Mouse (Mus musculus) embryonic facial prominence, embryonic 10.5 days (tissue): ENCODE data around the gene Cep57l1. TPM values are rescaled to one million over a fixed set of nuclear protein-coding genes. Genes with fewer than 3 reads are reported as not detected.

ENCODE experiments used
- DNase-seq: peaks from one replicate; pipeline ENCODE4 v3.0.0-alpha.2; 2017; ENCODE audit warnings: low spot score
- H3K27ac ChIP-seq: fragments of 300-500 bp; sonication (generic); replicated peaks from 2 replicates; pipeline ENCODE4 v1.5.1; 2016; ENCODE audit warnings: mild to moderate bottlenecking
- H3K27me3 ChIP-seq: fragments of 300-500 bp; sonication (generic); replicated peaks from 2 replicates; pipeline ENCODE4 v1.6.1; 2016; ENCODE audit warnings: low read depth, mild to moderate bottlenecking; ENCODE audit not compliant: poor library complexity, severe bottlenecking
- H3K36me3 ChIP-seq: fragments of 300-500 bp; sonication (generic); replicated peaks from 2 replicates; pipeline ENCODE4 v1.6.1; 2016; ENCODE audit warnings: mild to moderate bottlenecking, moderate library complexity
- H3K4me1 ChIP-seq: fragments of 300-500 bp; sonication (generic); 2 replicates; pipeline ENCODE4 v1.6.1; 2016
- H3K4me3 ChIP-seq: fragments of 300-500 bp; sonication (generic); 2 replicates; pipeline ENCODE4 v1.5.1; 2016; ENCODE audit warnings: mild to moderate bottlenecking, moderate library complexity
- H3K9me3 ChIP-seq: fragments of 300-500 bp; sonication (generic); 2 replicates; pipeline ENCODE4 v1.6.1; 2016; ENCODE audit warnings: mild to moderate bottlenecking
- WGBS: fragments of 180-500 bp; shearing (Covaris S2); methylation state at CpG from one replicate; pipeline ENCODE4 v1.1.7; 2016; 5-methylcytosine and 5-hydroxymethylcytosine counted together
- polyA plus RNA-seq: library from polyadenylated mRNA; unstranded; fragments of >200 nt; fragmentation: Nextera tagmentation; extraction: Ambion mirVana; gene quantifications from 2 replicates; pipeline ENCODE4 v1.2.1, GENCODE M21; 2016

The Cep57l1 gene
- polyA plus RNA-seq, 1 experiment from 2014 or later = 24.1 TPM

DNA sequence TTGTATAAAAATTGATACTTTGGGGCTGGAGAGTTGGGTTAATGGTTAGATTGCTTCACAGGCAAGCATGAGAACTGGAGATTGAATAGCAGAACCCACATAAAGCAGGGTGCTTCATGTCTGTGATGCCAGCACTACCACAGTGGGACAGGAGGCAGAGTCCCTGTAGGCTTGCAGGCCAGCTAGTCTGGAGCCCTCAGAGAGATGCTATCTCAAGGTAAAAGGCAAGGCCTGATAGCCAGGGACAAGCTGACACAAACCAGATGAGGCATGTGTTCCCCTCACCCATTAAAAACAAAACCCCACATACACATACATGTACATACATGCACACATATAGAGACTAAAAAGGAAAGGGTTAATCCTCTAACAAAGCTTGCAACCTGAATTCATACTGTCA, 51.6 kb downstream of the Cep57l1 start:
- no peaks in the 10 kb centered on the region for H3K27me3 ChIP-seq
- no peaks in the 10 kb centered on the region for H3K36me3 ChIP-seq
- H3K27ac ChIP-seq = no peak overlapping the region
- no peaks in the 10 kb centered on the region for H3K9me3 ChIP-seq
- no peak overlapping the region for H3K4me3 ChIP-seq
- peaks cover 10% of the 10 kb centered on the region for H3K4me1 ChIP-seq
- DNase-seq = no peak

DNA sequence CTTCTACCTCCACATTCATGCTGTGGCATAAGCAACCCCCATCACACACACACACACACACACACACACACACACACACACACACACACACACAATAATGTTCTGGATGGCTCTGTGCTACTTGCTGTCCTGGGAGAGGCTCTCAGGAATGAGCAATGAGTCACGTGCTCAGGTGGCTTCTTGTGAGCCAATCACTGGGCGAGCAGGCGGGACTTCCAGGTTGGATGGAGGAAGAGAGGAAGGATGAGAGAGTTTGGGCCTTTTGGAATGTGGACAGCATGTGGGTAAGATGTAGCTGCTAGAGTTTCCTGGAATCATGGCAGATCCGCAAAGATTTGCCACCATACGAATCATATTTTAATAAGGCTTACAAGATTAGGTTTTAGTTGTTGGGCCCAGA, 52.4 kb downstream of the Cep57l1 start:
- H3K27me3 ChIP-seq = no peaks in the 10 kb centered on the region
- peaks cover 10% of the 10 kb centered on the region for H3K4me1 ChIP-seq
- H3K27ac ChIP-seq = no peak overlapping the region
- no peaks in the 10 kb centered on the region for H3K36me3 ChIP-seq
- DNase-seq = no peak
- no peak overlapping the region for H3K4me3 ChIP-seq
- WGBS = 96% methylated on average over 5 of the region's 5 CpGs
- H3K9me3 ChIP-seq = no peaks in the 10 kb centered on the region

DNA sequence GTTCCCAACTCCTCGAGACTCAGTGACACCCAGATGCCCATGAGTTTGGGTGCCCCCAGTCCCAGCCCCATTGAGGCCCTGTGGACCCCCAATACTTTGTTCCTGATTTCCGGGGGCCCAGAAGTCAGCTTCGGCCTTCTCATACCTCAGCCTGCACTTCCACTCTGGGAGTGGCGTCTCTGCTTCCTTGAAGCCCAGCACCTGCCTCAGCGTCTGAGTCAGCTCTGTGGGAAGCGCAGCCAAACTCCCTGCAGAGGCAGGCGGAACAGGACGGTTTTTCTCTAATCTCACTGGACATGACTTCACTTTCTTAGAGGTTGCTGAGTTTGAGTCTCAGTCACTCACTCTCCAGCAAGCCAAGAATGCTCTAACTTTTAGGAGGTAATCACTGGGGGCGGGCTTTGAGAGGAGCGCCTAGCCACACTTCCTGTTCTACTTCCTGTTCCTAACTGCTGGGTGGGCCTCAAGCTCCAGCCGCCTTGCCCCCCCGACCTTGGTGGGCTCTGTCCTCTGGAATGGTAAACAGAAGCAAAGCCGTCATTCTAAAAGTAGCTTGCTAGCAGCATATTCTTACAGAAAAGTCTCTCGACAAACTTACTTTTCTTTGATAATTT, 57.7 kb downstream of the Cep57l1 start:
- 84% methylated on average over 14 of the region's 14 CpGs for WGBS
- H3K27ac ChIP-seq = peak overlapping the region; percentile 8; the same call in 1 of the 2 replicates
- no peaks in the 10 kb centered on the region for H3K36me3 ChIP-seq
- no peaks in the 10 kb centered on the region for H3K9me3 ChIP-seq
- no peak overlapping the region for H3K4me3 ChIP-seq
- no peaks in the 10 kb centered on the region for H3K27me3 ChIP-seq
- 0 out of 2 replicates have a peak, but pooled peaks cover 4% of the 10 kb centered on the region for H3K4me1 ChIP-seq
- DNase-seq = no peak

DNA sequence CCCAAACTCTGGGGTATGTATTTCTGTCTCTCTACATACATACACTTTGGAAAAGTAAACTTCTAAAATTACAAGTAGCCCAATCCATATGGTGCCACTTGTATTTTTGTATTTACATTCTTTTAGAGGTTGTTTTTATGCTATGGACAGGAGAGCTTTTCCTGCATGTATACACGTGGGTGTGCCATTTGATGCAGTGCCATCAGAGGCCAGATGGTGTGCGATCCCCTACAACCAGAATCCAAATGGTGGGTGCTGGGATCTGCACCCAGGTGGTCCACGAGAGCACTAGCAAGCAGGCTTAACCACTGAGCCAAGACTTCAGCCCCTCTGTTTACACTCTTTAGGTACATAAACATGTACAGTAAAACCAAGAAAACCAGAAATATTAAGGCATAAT, 60.4 kb downstream of the Cep57l1 start:
- Histone ChIP-seq H3K27me3 (no peaks in the 10 kb centered on the region), H3K27ac (no peak overlapping the region), H3K9me3 (no peaks in the 10 kb centered on the region), H3K36me3 (peaks cover 6% of the 10 kb centered on the region; the same call in 1 of the 2 replicates), H3K4me3 (no peak overlapping the region), H3K4me1 (0 out of 2 replicates have a peak, but pooled peaks cover 4% of the 10 kb centered on the region)
- no peak for DNase-seq
- 85% methylated on average over 3 of the region's 3 CpGs for WGBS

DNA sequence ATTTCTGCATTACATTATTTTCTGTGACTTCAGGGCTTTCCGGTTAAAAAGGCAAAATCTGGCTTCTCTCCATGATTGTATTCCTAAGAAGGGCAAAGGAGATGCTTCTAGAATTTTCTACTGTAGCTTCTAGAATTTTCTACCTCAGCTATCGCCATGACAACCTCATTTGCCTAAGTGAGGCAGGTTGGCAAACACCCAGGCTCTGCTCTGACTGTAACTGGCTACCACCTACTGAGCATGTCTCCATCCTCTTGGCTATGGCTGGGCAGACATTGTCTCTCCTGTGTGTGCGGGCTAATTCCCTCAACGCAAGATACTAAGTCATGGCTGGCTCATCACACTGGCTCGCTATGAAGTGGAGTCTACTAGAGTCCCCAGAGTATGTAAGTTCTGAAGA, 63.1 kb downstream of the Cep57l1 start:
- 96% methylated on average over 5 of the region's 5 CpGs for WGBS
- no peaks in the 10 kb centered on the region for H3K27me3 ChIP-seq
- H3K4me1 ChIP-seq = no peaks in the 10 kb centered on the region
- no peak for DNase-seq
- H3K9me3 ChIP-seq = no peaks in the 10 kb centered on the region
- H3K36me3 ChIP-seq = peaks cover 9% of the 10 kb centered on the region; the same call in 1 of the 2 replicates
- H3K4me3 ChIP-seq = no peak overlapping the region
- H3K27ac ChIP-seq = no peak overlapping the region

DNA sequence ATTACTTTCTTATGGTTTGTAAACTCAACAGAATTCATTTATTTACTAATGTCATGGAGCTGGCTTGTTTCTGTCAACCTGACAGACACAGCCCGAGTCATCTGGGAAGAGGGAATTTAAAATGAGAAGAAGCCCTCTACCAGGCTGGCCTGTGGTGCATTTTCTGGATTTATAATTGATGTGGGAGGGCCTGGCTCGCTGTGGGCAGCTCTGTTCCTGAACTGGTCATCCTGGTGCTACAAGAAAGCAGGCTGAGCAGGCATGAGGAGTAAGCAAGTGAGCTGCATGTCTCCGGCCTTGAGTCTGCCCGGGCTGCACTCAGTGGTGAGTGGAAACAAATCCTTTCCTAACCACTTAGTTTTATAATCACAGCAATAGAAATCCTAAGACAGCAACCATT, 65.7 kb downstream of the Cep57l1 start:
- 84% methylated on average over 4 of the region's 4 CpGs for WGBS
- Histone ChIP-seq H3K4me1 (no peaks in the 10 kb centered on the region), H3K36me3 (peaks cover 20% of the 10 kb centered on the region), H3K4me3 (no peak overlapping the region), H3K9me3 (no peaks in the 10 kb centered on the region), H3K27me3 (no peaks in the 10 kb centered on the region), H3K27ac (no peak overlapping the region)
- DNase-seq = no peak

DNA sequence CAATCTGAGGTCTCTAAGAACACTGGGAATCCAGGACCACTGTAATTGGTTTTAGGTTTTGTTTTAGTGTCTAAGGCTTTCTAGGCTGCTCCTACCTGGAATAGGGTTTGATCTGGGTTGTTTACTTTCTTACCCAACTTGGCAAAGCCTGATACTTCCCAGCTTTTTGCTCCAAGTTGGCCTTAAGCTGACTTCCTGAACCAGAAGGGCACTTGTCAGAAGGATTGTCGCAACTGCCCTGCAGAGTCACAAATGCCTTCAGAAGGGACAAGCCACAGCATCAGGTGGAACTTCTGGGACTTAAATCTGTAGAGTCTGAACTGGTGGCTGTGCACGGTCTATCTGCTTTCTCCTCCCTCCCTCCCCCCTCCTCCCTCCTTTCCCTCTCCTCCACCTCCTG, 69.5 kb downstream of the Cep57l1 start:
- 93% methylated on average over 2 of the region's 2 CpGs for WGBS
- H3K9me3 ChIP-seq = no peaks in the 10 kb centered on the region
- no peaks in the 10 kb centered on the region for H3K27me3 ChIP-seq
- H3K4me3 ChIP-seq = no peak overlapping the region
- no peaks in the 10 kb centered on the region for H3K4me1 ChIP-seq
- H3K36me3 ChIP-seq = peaks cover 42% of the 10 kb centered on the region
- DNase-seq = no peak
- H3K27ac ChIP-seq = no peak overlapping the region

DNA sequence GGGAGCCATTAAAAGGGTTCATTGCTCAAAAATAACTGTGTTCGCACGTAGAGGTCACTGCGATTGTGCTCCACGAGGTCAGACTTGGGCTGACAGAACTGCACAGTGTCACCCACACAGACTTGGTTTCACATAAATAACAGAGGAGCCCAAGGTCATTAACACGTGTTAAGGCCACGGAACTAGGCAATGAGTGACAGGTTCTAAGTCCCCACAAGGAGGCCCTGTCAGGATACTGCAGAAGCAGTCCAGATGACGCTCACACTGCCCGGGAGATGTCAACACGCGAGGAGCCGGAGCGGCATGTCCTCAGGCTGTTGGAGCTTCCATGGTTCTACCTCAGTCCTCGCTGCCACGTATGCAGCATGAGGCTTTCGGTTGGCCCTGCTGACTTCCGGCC, 72.4 kb downstream of the Cep57l1 start:
- no peak for DNase-seq
- Histone ChIP-seq H3K9me3 (no peaks in the 10 kb centered on the region), H3K36me3 (peaks cover 33% of the 10 kb centered on the region), H3K4me1 (no peaks in the 10 kb centered on the region), H3K4me3 (no peak overlapping the region), H3K27me3 (no peaks in the 10 kb centered on the region), H3K27ac (no peak overlapping the region)
- WGBS = 93% methylated on average over 16 of the region's 16 CpGs

DNA sequence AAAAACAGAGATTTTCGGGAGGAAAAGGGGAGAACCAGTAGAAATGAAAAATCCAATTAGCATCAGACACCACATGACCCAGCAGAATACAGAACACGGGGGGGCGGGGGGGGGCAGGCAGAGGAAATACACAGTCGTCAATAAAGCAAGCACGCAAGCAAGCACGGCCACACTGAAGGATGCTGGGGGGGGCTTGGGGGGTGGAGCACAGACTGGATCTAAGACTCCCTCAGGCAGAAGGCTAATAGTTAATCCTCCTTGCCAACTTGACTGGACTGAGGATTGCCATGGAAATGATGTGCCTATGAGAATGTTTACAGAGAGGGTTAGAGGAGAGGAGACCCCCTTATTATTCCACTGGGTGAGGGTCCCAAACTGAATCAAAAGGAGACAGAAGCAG, 74.3 kb downstream of the Cep57l1 start:
- H3K27ac ChIP-seq = no peak overlapping the region
- peaks cover 34% of the 10 kb centered on the region for H3K36me3 ChIP-seq
- 79% methylated on average over 6 of the region's 6 CpGs for WGBS

DNA sequence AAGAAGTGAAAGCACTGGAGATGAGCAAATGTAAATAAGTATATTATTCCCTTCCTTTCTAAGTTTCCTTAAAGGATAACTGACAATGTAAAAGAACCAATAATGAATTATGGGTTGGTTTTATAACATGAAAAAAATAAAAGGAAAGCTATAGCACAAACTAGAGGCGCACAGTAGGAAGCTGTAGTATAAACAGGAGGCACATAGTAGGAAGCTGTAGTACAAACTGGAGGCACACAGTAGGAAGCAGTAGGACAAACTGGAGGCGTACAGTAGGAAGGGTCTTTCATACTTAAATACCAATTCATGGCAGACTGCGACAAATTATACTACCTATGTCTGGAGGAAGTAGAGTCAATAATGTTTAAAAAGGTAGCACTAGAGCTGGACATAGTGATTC, 76.5 kb downstream of the Cep57l1 start:
- WGBS = 95% methylated on average over 3 of the region's 3 CpGs
- H3K4me1 ChIP-seq = no peaks in the 10 kb centered on the region
- DNase-seq = no peak
- H3K36me3 ChIP-seq = peaks cover 44% of the 10 kb centered on the region
- H3K27ac ChIP-seq = no peak overlapping the region
- H3K4me3 ChIP-seq = no peak overlapping the region
- H3K27me3 ChIP-seq = no peaks in the 10 kb centered on the region
- H3K9me3 ChIP-seq = no peaks in the 10 kb centered on the region

More for the DNA sequence above, 74.3 kb downstream of the Cep57l1 start:
- Histone ChIP-seq H3K4me1 (no peaks in the 10 kb centered on the region), H3K27me3 (no peaks in the 10 kb centered on the region), H3K4me3 (no peak overlapping the region), H3K9me3 (no peaks in the 10 kb centered on the region)
- no peak for DNase-seq

DNA sequence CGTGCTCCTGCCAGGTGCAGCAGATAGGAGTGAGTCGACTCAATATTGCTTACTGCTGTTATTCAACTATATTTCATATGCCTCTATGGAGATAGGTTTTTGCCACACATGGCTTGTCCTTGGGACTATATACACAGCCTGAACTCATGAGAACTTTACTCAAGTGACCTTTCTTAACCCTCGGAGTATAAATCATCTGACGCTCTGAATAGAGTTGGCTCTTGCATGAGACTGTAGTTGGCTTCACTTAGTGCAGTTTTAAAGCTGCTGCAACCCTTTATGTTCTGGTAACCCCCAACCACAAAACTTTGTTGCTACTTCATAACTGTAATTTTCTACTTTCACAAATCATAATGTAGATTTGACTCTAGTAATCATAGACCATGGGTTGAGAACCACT, 77.7 kb downstream of the Cep57l1 start:
- Histone ChIP-seq H3K9me3 (0 out of 2 replicates have a peak, but pooled peaks cover 2% of the 10 kb centered on the region), H3K4me3 (no peak overlapping the region), H3K27ac (no peak overlapping the region), H3K27me3 (no peaks in the 10 kb centered on the region), H3K4me1 (no peaks in the 10 kb centered on the region), H3K36me3 (peaks cover 38% of the 10 kb centered on the region)
- 93% methylated on average over 4 of the region's 4 CpGs for WGBS
- DNase-seq = no peak

DNA sequence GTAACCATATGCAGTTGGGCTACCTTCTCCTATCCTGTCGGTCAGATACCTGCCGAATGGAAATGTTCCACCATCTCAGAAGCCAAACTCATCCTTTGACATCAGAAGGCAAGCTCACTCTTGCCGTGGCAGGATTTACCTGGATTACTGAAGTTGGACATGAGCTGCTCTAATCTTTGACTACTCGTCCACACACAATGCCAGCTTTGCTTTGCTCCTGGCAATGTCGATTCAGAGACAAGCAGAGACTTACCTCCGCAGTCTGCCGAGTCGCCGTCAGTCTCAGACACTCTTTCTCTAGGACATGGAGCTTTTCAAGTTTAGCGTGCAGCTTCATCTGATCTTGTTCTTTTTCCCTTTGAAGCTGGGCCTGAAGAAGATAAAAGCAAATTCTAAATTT, 78.9 kb downstream of the Cep57l1 start:
- Histone ChIP-seq H3K4me1 (no peaks in the 10 kb centered on the region), H3K27me3 (no peaks in the 10 kb centered on the region), H3K9me3 (0 out of 2 replicates have a peak, but pooled peaks cover 2% of the 10 kb centered on the region), H3K4me3 (no peak overlapping the region), H3K36me3 (peaks cover 29% of the 10 kb centered on the region), H3K27ac (no peak overlapping the region)
- WGBS = 92% methylated on average over 10 of the region's 10 CpGs
- no peak for DNase-seq

DNA sequence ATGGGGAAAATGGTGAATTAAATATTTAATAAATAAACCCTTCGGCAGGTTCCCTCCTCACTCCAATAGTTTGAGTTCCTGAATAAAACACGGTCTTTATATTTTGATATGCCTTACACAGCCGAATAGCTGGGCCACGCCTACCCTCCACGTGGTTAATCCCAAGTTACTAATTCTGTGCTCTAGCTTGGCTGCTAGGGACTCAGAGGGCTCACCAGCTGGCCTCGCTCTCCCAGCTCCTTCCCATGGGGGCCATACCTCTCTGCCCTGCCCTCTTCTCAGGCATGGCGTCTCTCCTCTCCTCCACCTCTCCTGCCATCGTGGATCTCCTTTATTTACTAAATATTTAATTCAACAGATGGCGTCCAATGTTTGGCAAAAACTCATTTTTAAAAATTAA, 83.5 kb downstream of the Cep57l1 start:
- peaks cover 37% of the 10 kb centered on the region for H3K36me3 ChIP-seq
- no peak overlapping the region for H3K27ac ChIP-seq
- no peak for DNase-seq
- 88% methylated on average over 9 of the region's 9 CpGs for WGBS
- H3K9me3 ChIP-seq = 0 out of 2 replicates have a peak, but pooled peaks cover 2% of the 10 kb centered on the region
- H3K4me1 ChIP-seq = no peaks in the 10 kb centered on the region
- H3K27me3 ChIP-seq = no peaks in the 10 kb centered on the region
- H3K4me3 ChIP-seq = no peak overlapping the region
